Mouse (Mus musculus) midbrain, postnatal 0 days (tissue): ENCODE results near the gene Olfr1394. TPM values are rescaled to one million over a fixed set of nuclear protein-coding genes. Genes with fewer than 3 reads are reported as not detected.
A peak's percentile ranks its signal among the peaks of the same experiment; 100 is the strongest.

Source experiments
- ATAC-seq: fragments of 200-750 bp; cut with Nextera tagmentation; 2 replicates; pipeline ENCODE4 v1.8.0; 2017; ENCODE audit warnings: moderate number of reproducible peaks, mild to moderate bottlenecking, moderate TSS enrichment, moderate library complexity; ENCODE audit not compliant: low FRiP score
- DNase-seq: peaks from one replicate; pipeline ENCODE4 v3.0.0-alpha.2; 2015; ENCODE audit warnings: low spot score
- H3K27ac ChIP-seq: fragments of 300-500 bp; sonication (generic); 2 replicates; pipeline ENCODE4 v1.5.1; 2014; ENCODE audit warnings: low read depth, mild to moderate bottlenecking, low read length, mixed read lengths
- H3K27me3 ChIP-seq: fragments of 300-500 bp; sonication (generic); 2 replicates; pipeline ENCODE4 v1.6.1; 2014; ENCODE audit warnings: low read length, control low read depth, mixed read lengths; ENCODE audit not compliant: insufficient read depth
- H3K36me3 ChIP-seq: fragments of 300-500 bp; sonication (generic); 2 replicates; pipeline ENCODE4 v1.6.1; 2014; ENCODE audit warnings: low read length, control low read depth, mixed read lengths; ENCODE audit not compliant: insufficient read depth
- H3K4me1 ChIP-seq: fragments of 300-500 bp; sonication (generic); 2 replicates; pipeline ENCODE4 v1.6.1; 2014; ENCODE audit warnings: mild to moderate bottlenecking, control low read depth, antibody characterized with exemption, low read length, mixed read lengths; ENCODE audit not compliant: insufficient read depth
- H3K4me2 ChIP-seq: fragments of 300-500 bp; sonication (generic); 2 replicates; pipeline ENCODE4 v1.6.1; 2014; ENCODE audit warnings: low read depth, mild to moderate bottlenecking, low read length, mixed read lengths; ENCODE audit not compliant: poor library complexity, severe bottlenecking
- H3K4me3 ChIP-seq: fragments of 300-500 bp; sonication (generic); 2 replicates; pipeline ENCODE4 v1.5.1; 2014; ENCODE audit warnings: low read depth, mild to moderate bottlenecking, low read length, moderate library complexity
- H3K9ac ChIP-seq: fragments of 300-500 bp; sonication (generic); replicated peaks from 2 replicates; pipeline ENCODE4 v1.6.1; 2014; ENCODE audit warnings: mild to moderate bottlenecking, low read length, moderate library complexity, mixed read lengths; ENCODE audit not compliant: poor library complexity, severe bottlenecking
- H3K9me3 ChIP-seq: fragments of 300-500 bp; sonication (generic); 2 replicates; pipeline ENCODE4 v1.6.1; 2016; ENCODE audit warnings: low read length, control low read depth
- CTCF ChIP-seq: IDR thresholded peaks from 2 replicates; pipeline ENCODE4 v1.5.1; 2016; ENCODE audit warnings: antibody characterized with exemption, mild to moderate bottlenecking
- WGBS: fragments of 180-500 bp; shearing (Covaris S2); extraction: QIAGEN DNeasy Blood & Tissue Kit; methylation state at CpG from one replicate; pipeline ENCODE4 v1.1.7; 2014; 5-methylcytosine and 5-hydroxymethylcytosine counted together
- polyA plus RNA-seq: library from polyadenylated mRNA; unstranded; fragments of >200 nt; fragmentation: Nextera tagmentation; extraction: Ambion mirVana; gene quantifications from 2 replicates; pipeline ENCODE4 v1.2.1, GENCODE M21; 2015
- total RNA-seq: library from RNA; depleted of rRNA; stranded (reverse); fragments of >200 nt; gene quantifications from 2 replicates; pipeline ENCODE4 v1.2.3, GENCODE M21; 2014; rRNA removed

The Olfr1394 gene
- total and polyA plus RNA-seq, 2 experiments from 2014 or later = not detected

DNA sequence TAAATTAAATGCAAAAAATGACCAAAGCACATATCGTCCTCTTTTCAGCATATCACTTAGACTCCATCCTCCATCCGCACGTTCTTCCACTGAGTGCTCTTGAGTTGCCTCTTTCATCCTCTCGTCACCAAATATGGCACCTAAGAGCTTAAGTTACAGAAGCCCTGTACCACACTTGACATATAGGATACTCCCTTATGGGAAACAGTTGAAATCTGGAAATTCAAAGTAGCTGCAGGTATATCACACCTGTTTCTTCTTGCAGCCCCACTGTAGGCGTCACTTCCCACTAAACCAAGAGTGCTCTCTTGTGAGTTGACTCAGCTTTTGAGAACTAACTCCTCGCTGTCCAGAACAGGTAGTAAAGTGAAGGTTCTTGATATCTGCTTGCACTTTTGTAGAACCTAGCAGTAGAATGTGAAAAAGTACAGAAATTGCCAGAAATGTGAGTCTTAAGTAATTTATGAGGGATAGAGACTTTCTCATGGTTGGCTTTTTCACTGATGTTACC is 51.0 kb downstream of the Olfr1394 start:
- Histone ChIP-seq H3K9me3 (no peaks in the 10 kb centered on the region), H3K36me3 (no peaks in the 10 kb centered on the region), H3K27me3 (no peaks in the 10 kb centered on the region), H3K4me3 (peak overlapping the region; percentile 3; the same call in 1 of the 2 replicates), H3K4me2 (peak overlapping the region; percentile 77; the same call in 1 of the 2 replicates), H3K4me1 (peaks cover 9% of the 10 kb centered on the region), H3K27ac (no peak overlapping the region), H3K9ac (no peak overlapping the region)
- ATAC-seq (no peak), DNase-seq (no peak)
- TF ChIP-seq CTCF = no peak
- WGBS = 86% methylated on average over 6 of the region's 6 CpGs

DNA sequence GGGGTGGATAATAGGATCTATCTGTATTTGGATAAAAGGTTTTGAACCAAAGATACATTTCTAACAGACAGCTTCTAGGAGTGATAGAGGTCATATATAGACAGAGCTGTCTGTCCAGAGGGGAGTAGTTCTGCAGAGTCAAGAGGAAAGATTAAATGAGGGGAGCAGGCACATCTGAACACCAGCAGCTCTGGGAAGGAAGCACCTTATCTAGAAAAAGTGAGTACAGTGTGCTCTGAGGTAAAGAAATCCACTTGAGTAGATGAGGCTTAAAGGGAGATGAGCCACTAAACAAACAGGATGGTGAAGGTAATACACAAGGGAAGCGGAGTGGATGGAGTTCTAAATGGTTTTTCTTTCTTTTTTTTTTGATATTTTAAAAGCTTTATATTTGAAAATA is 53.3 kb downstream of the Olfr1394 start:
- no peak for DNase-seq
- Histone ChIP-seq H3K4me3 (no peak overlapping the region), H3K4me1 (peaks cover 6% of the 10 kb centered on the region; the same call in 1 of the 2 replicates), H3K9ac (no peak overlapping the region), H3K4me2 (no peak overlapping the region), H3K27me3 (no peaks in the 10 kb centered on the region), H3K36me3 (no peaks in the 10 kb centered on the region), H3K9me3 (no peaks in the 10 kb centered on the region), H3K27ac (no peak overlapping the region)
- 96% methylated on average over 1 of the region's 1 CpGs for WGBS
- ATAC-seq = no peak
- TF ChIP-seq CTCF = no peak

Other genes starting within 250 kb of the Olfr1394 start
- gene Psme2b, start 208.2 kb upstream of the Olfr1394 start, total RNA-seq = 0.76 and 1.1 TPM in 2 replicates
- gene Psme2b, start 208.2 kb upstream of the Olfr1394 start, polyA plus RNA-seq = 1.8 and 2.1 TPM in 2 replicates
- 0.33 TPM in 1 of 2 replicates, not detected in the other for gene Olfr56, start 175.5 kb upstream of the Olfr1394 start, total RNA-seq
- not detected in 2 replicates for gene Olfr56, start 175.5 kb upstream of the Olfr1394 start, polyA plus RNA-seq
- 0.88 and 1.5 TPM in 2 replicates for gene 9930111J21Rik1, start 175.0 kb upstream of the Olfr1394 start, total RNA-seq
- 0.13 and 0.25 TPM in 2 replicates for gene 9930111J21Rik1, start 175.0 kb upstream of the Olfr1394 start, polyA plus RNA-seq
- gene Gm12185, start 162.2 kb upstream of the Olfr1394 start, total RNA-seq = 0.24 TPM in 1 of 2 replicates, not detected in the other
- not detected in 2 replicates for gene Gm12185, start 162.2 kb upstream of the Olfr1394 start, polyA plus RNA-seq
- gene Tgtp1, start 160.2 kb upstream of the Olfr1394 start, total RNA-seq = not detected in 2 replicates
- 0.15 TPM in 1 of 2 replicates, not detected in the other for gene Tgtp1, start 160.2 kb upstream of the Olfr1394 start, polyA plus RNA-seq
- gene 9930111J21Rik2, start 103.1 kb upstream of the Olfr1394 start, total RNA-seq = 0.55 and 1.7 TPM in 2 replicates
- gene 9930111J21Rik2, start 103.1 kb upstream of the Olfr1394 start, polyA plus RNA-seq = 0.18 and 0.20 TPM in 2 replicates
- gene Tgtp2, start 90.2 kb upstream of the Olfr1394 start, total RNA-seq = not detected in 2 replicates
- gene Tgtp2, start 90.2 kb upstream of the Olfr1394 start, polyA plus RNA-seq = 0.15 and 0.19 TPM in 2 replicates
- gene Ifi47, start 77.8 kb upstream of the Olfr1394 start, total RNA-seq = 1.1 and 3.3 TPM in 2 replicates
- gene Ifi47, start 77.8 kb upstream of the Olfr1394 start, polyA plus RNA-seq = 0.74 and 1.4 TPM in 2 replicates
- not detected in 2 replicates for gene Olfr1396, start 39.5 kb upstream of the Olfr1394 start, total RNA-seq
- not detected in 2 replicates for gene Olfr1396, start 39.5 kb upstream of the Olfr1394 start, polyA plus RNA-seq
- gene Olfr1395, start 12.1 kb upstream of the Olfr1394 start, total RNA-seq = not detected in 2 replicates
- gene Olfr1395, start 12.1 kb upstream of the Olfr1394 start, polyA plus RNA-seq = not detected in 2 replicates
- 0.19 TPM in 1 of 2 replicates, not detected in the other for gene Btnl9, start 32.8 kb downstream of the Olfr1394 start, total RNA-seq
- 0.26 and 0.80 TPM in 2 replicates for gene Btnl9, start 32.8 kb downstream of the Olfr1394 start, polyA plus RNA-seq
- 25.6 and 40.2 TPM in 2 replicates for gene Zfp62, start 48.9 kb downstream of the Olfr1394 start, total RNA-seq
- gene Zfp62, start 48.9 kb downstream of the Olfr1394 start, polyA plus RNA-seq = 26.0 and 26.6 TPM in 2 replicates
- 88.1 and 102 TPM in 2 replicates for gene Mgat1, start 89.8 kb downstream of the Olfr1394 start, total RNA-seq
- 33.9 and 35.4 TPM in 2 replicates for gene Mgat1, start 89.8 kb downstream of the Olfr1394 start, polyA plus RNA-seq
- gene Olfr1393, start 123.9 kb downstream of the Olfr1394 start, total RNA-seq = 0.19 and 1.4 TPM in 2 replicates
- gene Olfr1393, start 123.9 kb downstream of the Olfr1394 start, polyA plus RNA-seq = 0.21 TPM in 1 of 2 replicates, not detected in the other
- gene Olfr1392, start 130.9 kb downstream of the Olfr1394 start, total RNA-seq = 0.52 and 0.60 TPM in 2 replicates
- gene Olfr1392, start 130.9 kb downstream of the Olfr1394 start, polyA plus RNA-seq = 0.14 TPM in 1 of 2 replicates, not detected in the other
- 0.09 TPM in 1 of 2 replicates, not detected in the other for gene Olfr10, start 150.4 kb downstream of the Olfr1394 start, total RNA-seq
- gene Olfr10, start 150.4 kb downstream of the Olfr1394 start, polyA plus RNA-seq = not detected in 2 replicates
- not detected in 2 replicates for gene Olfr1391, start 168.4 kb downstream of the Olfr1394 start, total RNA-seq
- gene Olfr1391, start 168.4 kb downstream of the Olfr1394 start, polyA plus RNA-seq = not detected in 2 replicates
- not detected in 2 replicates for gene Olfr1390, start 180.8 kb downstream of the Olfr1394 start, total RNA-seq
- gene Olfr1390, start 180.8 kb downstream of the Olfr1394 start, polyA plus RNA-seq = not detected in 2 replicates